Comparison of ENCODE assay signal across 8 mouse cellular contexts in genomic region chr15:60824751-60825227, GRCm38 (mm10). TPM values are rescaled to one million over a fixed set of nuclear protein-coding genes. Genes with fewer than 3 reads are reported as not detected.
DNase-seq lines count a peak whose midpoint lies in the region; ATAC-seq lines count a peak whose summit lies in the region.

No protein-coding gene starts in this region.

- peak overlapping the region; percentile 94 for H3K27ac ChIP-seq in forebrain, embryonic 10.5 days
- peak overlapping the region; percentile 84 for H3K27ac ChIP-seq in heart, embryonic 15.5 days
- H3K27ac ChIP-seq in liver, embryonic 13.5 days: peak overlapping the region; percentile 64
- H3K27ac ChIP-seq in stomach, embryonic 14.5 days (ENCODE audit: low read length): peak overlapping the region; percentile 95

- peaks cover 8% of the 10 kb centered on the region; the same call in 1 of the 2 replicates for H3K9me3 ChIP-seq in forebrain, embryonic 10.5 days
- no peaks in the 10 kb centered on the region for H3K9me3 ChIP-seq in heart, embryonic 15.5 days (replicated peaks)
- H3K9me3 ChIP-seq in liver, embryonic 13.5 days (replicated peaks): no peaks in the 10 kb centered on the region
- H3K9me3 ChIP-seq in stomach, embryonic 14.5 days (ENCODE audit: control insufficient read depth, low read depth, low read length): no peaks in the 10 kb centered on the region

- H3K9ac ChIP-seq in heart, embryonic 15.5 days: peak overlapping the region; percentile 79
- H3K9ac ChIP-seq in liver, embryonic 13.5 days: peak overlapping the region; percentile 72
- peak overlapping the region; percentile 64 for H3K9ac ChIP-seq in stomach, embryonic 14.5 days (replicated peaks; ENCODE audit: low read depth, low read length)

- DNase-seq in B cell, adult 2 months: peak; percentile 90 to 92
- peak; percentile 12 for DNase-seq in c-Kit-negative CD71-positive TER-119-positive erythroid progenitor cells, embryonic 14.5 days (ENCODE audit: low read depth, low spot score)
- peak; percentile 92 for DNase-seq in forebrain, embryonic 10.5 days (ENCODE audit: extremely low spot score, low spot score)
- DNase-seq in kidney, postnatal 25 days: peak; percentile 96 to 98
- peak; percentile 65 for DNase-seq in liver, embryonic 13.5 days
- DNase-seq in natural killer cell, adult 2 months (ENCODE audit: low spot score in 2 of 2): peak; percentile 79 to 85

- H3K4me2 ChIP-seq in heart, embryonic 15.5 days: peak overlapping the region; percentile 90
- H3K4me2 ChIP-seq in liver, embryonic 13.5 days: peak overlapping the region; percentile 94
- H3K4me2 ChIP-seq in stomach, embryonic 14.5 days (replicated peaks; ENCODE audit: low read depth, low read length): peak overlapping the region; percentile 99

- H3K27me3 ChIP-seq in forebrain, embryonic 10.5 days (ENCODE audit: poor library complexity, severe bottlenecking): no peaks in the 10 kb centered on the region
- no peaks in the 10 kb centered on the region for H3K27me3 ChIP-seq in heart, embryonic 15.5 days
- H3K27me3 ChIP-seq in liver, embryonic 13.5 days: peaks cover 21% of the 10 kb centered on the region
- H3K27me3 ChIP-seq in stomach, embryonic 14.5 days (ENCODE audit: control insufficient read depth, insufficient read depth, low read length): no peaks in the 10 kb centered on the region

- under 1% methylated on average over 32 of the region's 32 CpGs for whole genome bisulfite sequencing in forebrain, embryonic 10.5 days
- WGBS in heart, embryonic 15.5 days: under 1% methylated on average over 32 of the region's 32 CpGs
- under 1% methylated on average over 32 of the region's 32 CpGs for WGBS in liver, embryonic 13.5 days (ENCODE audit: insufficient replicate concordance)
- under 1% methylated on average over 29 of the region's 32 CpGs for WGBS in stomach, embryonic 14.5 days

- ATAC-seq in heart, embryonic 15.5 days (replicated peaks; ENCODE audit: insufficient number of reproducible peaks, insufficient read depth, low FRiP score, low read depth): peak; percentile 92
- ATAC-seq in liver, embryonic 13.5 days (ENCODE audit: low read depth): peak; percentile 90
- peak; percentile 91 for ATAC-seq in stomach, embryonic 14.5 days (ENCODE audit: insufficient number of reproducible peaks, insufficient read depth, low FRiP score, low read depth)

- H3K36me3 ChIP-seq in forebrain, embryonic 10.5 days (replicated peaks): peaks cover 22% of the 10 kb centered on the region
- no peaks in the 10 kb centered on the region for H3K36me3 ChIP-seq in heart, embryonic 15.5 days
- H3K36me3 ChIP-seq in liver, embryonic 13.5 days: no peaks in the 10 kb centered on the region; the same call in 1 of the 2 replicates
- H3K36me3 ChIP-seq in stomach, embryonic 14.5 days (ENCODE audit: control insufficient read depth, insufficient read depth, low read length): no peaks in the 10 kb centered on the region

- H3K4me1 ChIP-seq in forebrain, embryonic 10.5 days: peaks cover 52% of the 10 kb centered on the region
- peaks cover 10% of the 10 kb centered on the region; the same call in 1 of the 2 replicates for H3K4me1 ChIP-seq in heart, embryonic 15.5 days (replicated peaks)
- H3K4me1 ChIP-seq in liver, embryonic 13.5 days (replicated peaks): peaks cover 35% of the 10 kb centered on the region
- H3K4me1 ChIP-seq in stomach, embryonic 14.5 days (ENCODE audit: control insufficient read depth, insufficient read depth, low read length): peaks cover 9% of the 10 kb centered on the region; the same call in 1 of the 2 replicates

- H3K4me3 ChIP-seq in forebrain, embryonic 10.5 days: peak overlapping the region; percentile 83
- peak overlapping the region; percentile 60 for H3K4me3 ChIP-seq in heart, embryonic 15.5 days
- H3K4me3 ChIP-seq in liver, embryonic 13.5 days (replicated peaks): peak overlapping the region; percentile 68
- peak overlapping the region; percentile 75 for H3K4me3 ChIP-seq in stomach, embryonic 14.5 days (ENCODE audit: low read depth, low read length)

RNA-seq across cellular contexts. Expression of gene Fam84b, which starts 28.8 kb away (rescaled TPM):
- polyA plus RNA-seq in forebrain, embryonic 10.5 days (2016; fragmentation: Nextera tagmentation; extraction: Ambion mirVana): 23.5 TPM in 2 replicates
- 4.4 and 5.5 TPM in 2 replicates for polyA plus RNA-seq in heart, embryonic 15.5 days (2015; fragmentation: Nextera tagmentation; extraction: Ambion mirVana)
- polyA plus RNA-seq in liver, embryonic 13.5 days (2015; fragmentation: Nextera tagmentation; extraction: Ambion mirVana): 2.9 and 4.2 TPM in 2 replicates
- 17.0 and 17.6 TPM in 2 replicates for polyA plus RNA-seq in stomach, embryonic 14.5 days (2014; fragmentation: Nextera tagmentation; extraction: Ambion mirVana)

Comparison
In these comparisons a context has a peak if more than half of its experiments do, and no peak if none do; other contexts are left out.
1. Peak in every context shown above with its lines: DNase-seq, ATAC-seq, H3K4me3 ChIP-seq and H3K27ac ChIP-seq.
2. DNase-seq: peak in every context shown above with its lines; median percentile 97 in kidney, postnatal 25 days; 92 in forebrain, embryonic 10.5 days; 91 in B cell, adult 2 months; 82 in natural killer cell, adult 2 months; 65 in liver, embryonic 13.5 days; 12 in c-Kit-negative CD71-positive TER-119-positive erythroid progenitor cells, embryonic 14.5 days.